Mouse (Mus musculus): ENCODE data around the gene Srcap. TPM values are rescaled to one million over a fixed set of nuclear protein-coding genes. Genes with fewer than 3 reads are reported as not detected.
"Not testable (repeated sequence)": the region's sequence is repeated elsewhere in the genome, so short reads cannot be mapped to it uniquely, and the experiment has no call there.

The Srcap gene
- polyA plus RNA-seq (2015; fragmentation: Nextera tagmentation; extraction: Ambion mirVana) = 12.3 and 12.5 TPM in 2 replicates

DNA sequence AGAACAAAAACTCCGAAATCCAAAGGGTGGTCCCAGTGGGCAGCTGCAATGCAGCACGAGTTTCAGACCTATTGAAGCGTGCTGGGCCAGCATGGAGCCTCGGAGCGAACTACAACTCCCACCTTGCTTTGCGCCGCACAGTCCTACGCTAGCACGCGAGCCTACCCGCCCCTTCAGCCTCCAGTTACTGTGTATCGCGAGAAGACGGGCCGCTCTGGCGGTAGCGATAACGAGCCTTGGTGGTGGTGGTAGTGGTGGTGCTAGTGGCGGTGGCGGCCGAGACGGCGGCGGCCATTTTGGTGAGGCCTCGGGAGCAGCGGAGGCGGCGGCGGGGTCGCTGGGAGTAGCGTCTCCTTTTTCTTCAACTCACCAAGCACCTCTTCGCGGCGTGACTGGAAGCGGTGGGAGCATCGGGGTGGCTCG is at the start of gene Srcap:
Gene Srcap (plus strand): TSS at position 176 of the 423 bp plus-strand sequence.
- under 1% methylated on average over 37 of the region's 37 CpGs for WGBS
- Histone ChIP-seq H3K27me3 (replicated peaks; ENCODE audit: control insufficient read depth, insufficient read depth, low read length) (no peaks in the 10 kb centered on the region), H3K4me3 (ENCODE audit: low read depth, low read length) (peak within 1 kb of the TSS; percentile 78), H3K4me2 (replicated peaks; ENCODE audit: low read depth) (peak within 1 kb of the TSS; percentile 69), H3K9ac (ENCODE audit: low read depth, low read length) (peak within 1 kb of the TSS; percentile 94), H3K27ac (ENCODE audit: low read depth, low read length) (peak within 1 kb of the TSS; percentile 99), H3K36me3 (ENCODE audit: control insufficient read depth, insufficient read depth) (peaks cover 15% of the 10 kb centered on the region), H3K4me1 (replicated peaks; ENCODE audit: control insufficient read depth, insufficient read depth, low read length) (no peaks in the 10 kb centered on the region), H3K9me3 (ENCODE audit: control insufficient read depth) (no peaks in the 10 kb centered on the region)
- ATAC-seq = peak; percentile 93
- no peak for TF ChIP-seq CTCF (IDR thresholded peaks at IDR 0.05; ENCODE audit: low read depth)

DNA sequence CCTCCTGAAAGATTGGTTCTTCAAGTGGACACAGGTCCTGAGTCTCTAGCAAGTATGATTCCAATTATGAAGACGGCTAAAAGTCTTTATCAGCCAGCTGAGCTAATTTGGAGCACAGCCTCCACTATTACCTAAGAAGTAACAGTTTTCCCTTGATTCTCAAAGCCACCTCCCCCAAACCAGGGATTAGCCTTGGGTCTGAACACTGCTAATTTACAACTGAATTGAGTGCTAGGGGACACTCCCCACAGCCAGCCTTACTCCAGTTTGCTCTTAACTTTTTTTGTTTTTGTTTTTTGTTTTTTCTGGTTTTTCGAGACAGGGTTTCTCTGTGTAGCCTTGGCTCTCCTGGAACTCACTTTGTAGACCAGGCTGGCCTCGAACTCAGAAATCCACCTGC is 46.6 kb upstream of the Srcap start:
- Histone ChIP-seq H3K27me3 (replicated peaks; ENCODE audit: control insufficient read depth, insufficient read depth, low read length) (no peaks in the 10 kb centered on the region), H3K4me1 (replicated peaks; ENCODE audit: control insufficient read depth, insufficient read depth, low read length) (no peaks in the 10 kb centered on the region), H3K4me2 (replicated peaks; ENCODE audit: low read depth) (no peak overlapping the region), H3K9me3 (ENCODE audit: control insufficient read depth) (no peaks in the 10 kb centered on the region), H3K9ac (ENCODE audit: low read depth, low read length) (no peak overlapping the region), H3K36me3 (ENCODE audit: control insufficient read depth, insufficient read depth) (peaks cover 25% of the 10 kb centered on the region), H3K4me3 (ENCODE audit: low read depth, low read length) (no peak overlapping the region), H3K27ac (ENCODE audit: low read depth, low read length) (no peak overlapping the region)
- 93% methylated on average over 3 of the region's 3 CpGs for WGBS
- TF ChIP-seq CTCF (IDR thresholded peaks at IDR 0.05; ENCODE audit: low read depth) = no peak
- ATAC-seq = no peak

DNA sequence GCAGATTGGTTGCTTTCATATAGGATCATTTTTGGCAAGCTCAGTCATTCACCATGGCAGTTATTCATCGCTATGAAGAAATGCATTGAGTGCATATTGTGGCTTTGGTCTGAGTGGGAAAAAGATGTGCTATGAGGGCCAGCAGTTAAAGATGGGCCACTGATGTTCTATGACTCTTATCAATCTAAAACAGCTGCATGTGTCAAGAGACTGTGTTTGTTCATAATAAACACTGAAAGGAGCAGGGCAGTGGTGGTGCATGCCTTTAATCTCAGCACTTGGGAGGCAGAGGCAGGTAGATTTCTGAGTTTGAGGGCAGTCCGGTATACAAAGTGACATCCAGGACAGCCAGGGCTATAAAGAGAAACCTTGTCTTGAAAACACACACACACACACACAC is 46.1 kb upstream of the Srcap start:
- H3K4me3 ChIP-seq (ENCODE audit: low read depth, low read length) = not testable (repeated sequence)

DNA sequence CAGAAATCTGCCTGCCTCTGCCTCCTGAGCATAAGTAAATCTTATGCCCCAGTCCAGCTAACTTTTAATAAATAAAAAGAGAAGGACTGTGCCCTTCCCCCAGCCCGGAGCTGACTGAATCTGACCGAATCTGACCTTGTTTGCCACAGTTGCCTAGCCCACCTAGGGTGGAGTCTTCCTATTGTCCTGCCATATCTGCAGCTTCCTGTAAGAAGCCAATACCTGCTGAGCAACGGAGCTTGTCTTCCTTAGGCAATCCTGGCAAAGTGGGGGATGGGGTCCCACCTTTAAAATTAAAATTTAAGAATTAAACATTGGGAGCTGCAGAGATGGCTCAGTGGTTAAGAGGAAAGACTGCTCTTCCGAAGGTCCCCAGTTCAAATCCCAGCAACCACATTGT is 45.2 kb upstream of the Srcap start:
- Histone ChIP-seq H3K4me1 (replicated peaks; ENCODE audit: control insufficient read depth, insufficient read depth, low read length) (no peaks in the 10 kb centered on the region), H3K4me3 (ENCODE audit: low read depth, low read length) (no peak overlapping the region), H3K9me3 (ENCODE audit: control insufficient read depth) (no peaks in the 10 kb centered on the region), H3K27me3 (replicated peaks; ENCODE audit: control insufficient read depth, insufficient read depth, low read length) (no peaks in the 10 kb centered on the region), H3K4me2 (replicated peaks; ENCODE audit: low read depth) (no peak overlapping the region), H3K27ac (ENCODE audit: low read depth, low read length) (no peak overlapping the region), H3K9ac (ENCODE audit: low read depth, low read length) (no peak overlapping the region), H3K36me3 (ENCODE audit: control insufficient read depth, insufficient read depth) (peaks cover 25% of the 10 kb centered on the region)
- no peak for ATAC-seq
- WGBS = 95% methylated on average over 4 of the region's 4 CpGs
- no peak for TF ChIP-seq CTCF (IDR thresholded peaks at IDR 0.05; ENCODE audit: low read depth)

More for the DNA sequence above, 46.1 kb upstream of the Srcap start:
- not testable (repeated sequence) for H3K9me3 ChIP-seq (ENCODE audit: control insufficient read depth); H3K4me2 ChIP-seq (replicated peaks; ENCODE audit: low read depth); H3K27me3 ChIP-seq (replicated peaks; ENCODE audit: control insufficient read depth, insufficient read depth, low read length); H3K9ac ChIP-seq (ENCODE audit: low read depth, low read length); H3K4me1 ChIP-seq (replicated peaks; ENCODE audit: control insufficient read depth, insufficient read depth, low read length); H3K27ac ChIP-seq (ENCODE audit: low read depth, low read length); ATAC-seq
- peaks cover 25% of the 10 kb centered on the region for H3K36me3 ChIP-seq (ENCODE audit: control insufficient read depth, insufficient read depth)
- WGBS = 91% methylated on average over 2 of the region's 2 CpGs

DNA sequence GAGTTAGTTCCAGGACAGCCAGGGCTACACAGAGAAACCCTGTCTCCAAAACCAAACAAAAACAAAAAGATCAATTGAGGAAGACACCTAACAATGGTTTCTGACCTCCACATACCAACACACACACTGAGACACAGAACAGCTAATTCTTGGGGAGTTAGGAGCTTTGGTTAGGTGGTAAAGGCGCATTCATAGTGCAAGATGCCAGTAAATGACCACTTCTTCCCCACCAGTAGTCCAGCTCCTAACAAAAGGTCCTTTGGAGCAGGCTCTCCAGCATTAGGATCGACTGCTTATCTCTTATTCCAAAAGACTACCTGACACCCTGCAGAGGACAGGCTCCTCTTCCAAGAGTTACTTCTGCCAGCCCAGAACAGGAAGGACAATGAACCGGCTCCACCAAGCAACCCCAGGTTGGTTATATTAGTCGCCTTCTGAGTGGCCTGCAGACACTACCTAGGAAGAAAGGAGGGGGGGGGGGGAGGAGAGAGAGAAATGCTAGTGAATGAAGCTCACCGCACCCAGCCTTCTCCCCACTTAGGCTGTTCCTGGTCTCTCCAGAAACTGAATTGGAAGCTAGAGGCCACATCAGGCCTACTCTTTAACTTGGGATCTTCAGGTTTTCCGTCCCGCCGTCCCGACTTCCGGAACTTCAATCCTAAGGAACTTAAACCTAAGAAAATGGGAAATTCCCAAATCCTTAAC is 41.6 kb upstream of the Srcap start:
- Histone ChIP-seq H3K4me3 (ENCODE audit: low read depth, low read length) (peak overlapping the region; percentile 60), H3K36me3 (ENCODE audit: control insufficient read depth, insufficient read depth) (peaks cover 40% of the 10 kb centered on the region), H3K9me3 (ENCODE audit: control insufficient read depth) (no peaks in the 10 kb centered on the region), H3K4me2 (replicated peaks; ENCODE audit: low read depth) (peak overlapping the region; percentile 88), H3K27me3 (replicated peaks; ENCODE audit: control insufficient read depth, insufficient read depth, low read length) (no peaks in the 10 kb centered on the region), H3K9ac (ENCODE audit: low read depth, low read length) (peak overlapping the region; percentile 72), H3K27ac (ENCODE audit: low read depth, low read length) (peak overlapping the region; percentile 91), H3K4me1 (replicated peaks; ENCODE audit: control insufficient read depth, insufficient read depth, low read length) (no peaks in the 10 kb centered on the region; the same call in 1 of the 2 replicates)
- TF ChIP-seq CTCF (IDR thresholded peaks at IDR 0.05; ENCODE audit: low read depth) = no peak
- peak; percentile 17 for ATAC-seq
- WGBS = 7% methylated on average over 10 of the region's 10 CpGs

DNA sequence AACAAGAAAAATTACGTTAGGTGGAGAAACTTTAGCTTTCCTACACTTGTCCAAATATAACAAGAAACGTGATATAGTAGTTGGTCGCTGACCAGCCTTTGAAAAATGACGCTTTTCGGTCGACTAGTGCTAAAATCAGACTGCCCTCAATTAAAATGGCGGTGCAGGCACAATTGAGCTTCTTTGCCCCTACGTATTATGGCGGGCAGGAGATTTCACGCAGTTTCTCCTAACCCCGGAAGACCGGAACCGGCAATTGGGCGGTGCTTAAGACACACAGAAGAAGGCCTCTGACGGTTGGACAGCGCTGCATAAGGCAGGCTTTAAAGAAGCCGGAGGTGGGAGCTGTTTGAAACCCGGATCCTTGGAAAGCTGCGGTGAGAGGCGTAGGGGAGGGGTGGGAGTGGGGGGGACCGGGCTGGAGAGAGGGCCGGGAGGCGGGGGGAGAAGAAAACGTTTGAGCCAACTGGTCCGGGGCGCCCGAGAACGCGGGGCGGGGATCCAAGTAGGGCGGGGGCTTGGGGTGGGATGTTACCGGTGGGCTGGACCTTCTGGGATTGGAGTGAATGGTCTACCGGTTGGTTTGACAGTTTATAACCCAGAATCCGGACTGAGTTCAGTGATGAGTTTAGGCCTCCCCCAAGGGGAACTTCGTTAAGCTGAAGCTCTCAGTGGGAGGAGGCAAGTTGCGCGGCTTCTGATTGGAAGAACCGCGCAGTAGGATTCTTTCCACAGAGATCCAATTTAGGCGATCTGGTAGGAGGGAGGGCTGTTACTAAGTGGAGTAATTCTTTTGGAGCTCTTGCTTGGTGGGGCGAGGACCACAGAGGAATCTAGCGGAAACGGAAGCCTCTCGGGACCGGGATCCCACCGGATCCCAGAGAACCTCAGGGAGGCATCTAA is 40.8 kb upstream of the Srcap start:
- peak; percentile 90 for ATAC-seq
- 0 out of 2 replicates have a peak, but pooled peaks have one; percentile 6 for TF ChIP-seq CTCF (IDR thresholded peaks at IDR 0.05; ENCODE audit: low read depth)
- WGBS = 0% methylated on average over 46 of the region's 46 CpGs
- peak overlapping the region; percentile 91 for H3K27ac ChIP-seq (ENCODE audit: low read depth, low read length)
- H3K4me1 ChIP-seq (replicated peaks; ENCODE audit: control insufficient read depth, insufficient read depth, low read length) = no peaks in the 10 kb centered on the region; the same call in 1 of the 2 replicates
- no peaks in the 10 kb centered on the region for H3K27me3 ChIP-seq (replicated peaks; ENCODE audit: control insufficient read depth, insufficient read depth, low read length)
- H3K4me3 ChIP-seq (ENCODE audit: low read depth, low read length) = peak overlapping the region; percentile 60
- peak overlapping the region; percentile 88 for H3K4me2 ChIP-seq (replicated peaks; ENCODE audit: low read depth)
- H3K9ac ChIP-seq (ENCODE audit: low read depth, low read length) = peak overlapping the region; percentile 72
- no peaks in the 10 kb centered on the region for H3K9me3 ChIP-seq (ENCODE audit: control insufficient read depth)
- peaks cover 43% of the 10 kb centered on the region for H3K36me3 ChIP-seq (ENCODE audit: control insufficient read depth, insufficient read depth)
